Mouse (Mus musculus) forebrain, embryonic 16.5 days (tissue): ENCODE measurements around the gene Gm9780. TPM values are rescaled to one million over a fixed set of nuclear protein-coding genes. Genes with fewer than 3 reads are reported as not detected.
"Not testable (repeated sequence)": the region's sequence is repeated elsewhere in the genome, so short reads cannot be mapped to it uniquely, and the experiment has no call there.

Experiments used
- ATAC-seq: fragments of 200-750 bp; cut with Nextera tagmentation; 2 replicates; pipeline ENCODE4 v1.8.0; 2017; ENCODE audit warnings: mild to moderate bottlenecking, moderate library complexity
- H3K27ac ChIP-seq: fragments of 300-500 bp; sonication (generic); 2 replicates; pipeline ENCODE4 v1.5.1; 2014; ENCODE audit warnings: low read length, control low read depth
- H3K27me3 ChIP-seq: fragments of 300-500 bp; sonication (generic); replicated peaks from 2 replicates; pipeline ENCODE4 v1.6.1; 2014; ENCODE audit warnings: low read length; ENCODE audit not compliant: control insufficient read depth, insufficient read depth
- H3K36me3 ChIP-seq: fragments of 300-500 bp; sonication (generic); 2 replicates; pipeline ENCODE4 v1.6.1; 2014; ENCODE audit not compliant: control insufficient read depth, insufficient read depth
- H3K4me1 ChIP-seq: fragments of 300-500 bp; sonication (generic); replicated peaks from 2 replicates; pipeline ENCODE4 v1.6.1; 2014; ENCODE audit warnings: low read length; ENCODE audit not compliant: control insufficient read depth, insufficient read depth
- H3K4me2 ChIP-seq: fragments of 300-500 bp; sonication (generic); 2 replicates; pipeline ENCODE4 v1.6.1; 2014; ENCODE audit warnings: mild to moderate bottlenecking, low read length, control low read depth
- H3K4me3 ChIP-seq: fragments of 300-500 bp; sonication (generic); replicated peaks from 2 replicates; pipeline ENCODE4 v1.5.1; 2014; ENCODE audit warnings: mild to moderate bottlenecking, low read length, control low read depth
- H3K9ac ChIP-seq: fragments of 300-500 bp; sonication (generic); replicated peaks from 2 replicates; pipeline ENCODE4 v1.6.1; 2014; ENCODE audit warnings: low read depth, low read length, control low read depth
- H3K9me3 ChIP-seq: fragments of 300-500 bp; sonication (generic); 2 replicates; pipeline ENCODE4 v1.6.1; 2016; ENCODE audit warnings: low read length; ENCODE audit not compliant: control insufficient read depth
- WGBS: fragments of 180-500 bp; shearing (Covaris S2); extraction: QIAGEN DNeasy Blood & Tissue Kit; methylation state at CpG from one replicate; pipeline ENCODE4 v1.1.7; 2014; 5-methylcytosine and 5-hydroxymethylcytosine counted together
- polyA plus RNA-seq: library from polyadenylated mRNA; unstranded; fragments of >200 nt; fragmentation: Nextera tagmentation; extraction: Ambion mirVana; gene quantifications from 2 replicates; pipeline ENCODE4 v1.2.1, GENCODE M21; 2015

Gene Gm9780
- polyA plus RNA-seq, result 8.4 and 9.3 TPM in 2 replicates

DNA sequence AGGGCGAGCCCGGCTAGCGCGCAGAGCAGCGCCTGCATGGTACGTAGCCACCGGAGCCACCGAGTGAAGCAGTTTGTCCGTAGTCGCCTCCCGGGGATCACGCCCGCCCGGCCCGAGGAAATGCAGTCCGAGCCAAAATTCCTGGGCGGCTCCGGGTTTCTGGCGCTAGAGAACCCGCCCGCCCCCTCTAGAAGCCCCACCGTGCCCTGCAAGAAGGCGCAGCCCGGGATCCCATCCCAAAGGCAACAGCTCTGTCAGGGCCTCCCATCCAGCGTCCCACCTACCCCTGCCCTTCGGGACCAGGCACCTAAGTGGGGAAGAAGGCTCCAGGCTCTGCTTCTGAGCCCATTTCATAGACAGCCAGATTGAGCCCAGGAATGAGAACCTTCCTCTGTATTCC, at the start of gene Gm9780:
Gm9780 (minus strand) TSS at position 101 of the 400 bp plus-strand sequence.
- H3K4me1 ChIP-seq, H3K9ac ChIP-seq, H3K9me3 ChIP-seq, H3K27me3 ChIP-seq, H3K27ac ChIP-seq, H3K4me3 ChIP-seq, ATAC-seq, H3K4me2 ChIP-seq, H3K36me3 ChIP-seq: not testable (repeated sequence)
- no CpG with 5 or more reads among the region's 26 CpGs for WGBS

DNA sequence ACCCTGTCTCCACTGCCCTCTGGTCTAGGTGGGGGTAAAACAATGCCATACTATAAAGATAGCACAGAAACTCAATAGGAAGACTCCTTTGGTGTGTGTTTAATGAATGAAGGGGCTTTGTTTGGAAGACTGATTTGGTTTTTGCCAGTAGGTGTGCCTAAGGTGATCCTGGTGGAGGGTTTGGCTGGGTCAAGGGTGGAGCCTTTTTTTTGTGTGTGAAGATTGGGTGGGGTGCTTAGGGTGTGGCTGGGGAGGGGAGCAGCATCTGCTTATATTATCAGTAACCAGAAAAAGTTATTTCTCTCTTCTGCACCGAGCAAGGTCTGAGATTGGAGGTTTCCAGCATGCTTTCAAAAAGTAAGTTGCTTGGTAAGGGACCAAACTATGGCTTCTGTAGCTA, 39.5 kb upstream of the Gm9780 start, which contains the start of gene Cphx3:
Cphx3 (plus strand) TSS at position 301 of the 400 bp plus-strand sequence.
- WGBS, result no CpG with 5 or more reads among the region's 1 CpGs
- H3K9me3 ChIP-seq, H3K27ac ChIP-seq, H3K27me3 ChIP-seq, H3K4me1 ChIP-seq, ATAC-seq, H3K36me3 ChIP-seq, H3K4me2 ChIP-seq, H3K9ac ChIP-seq, H3K4me3 ChIP-seq: not testable (repeated sequence)

DNA sequence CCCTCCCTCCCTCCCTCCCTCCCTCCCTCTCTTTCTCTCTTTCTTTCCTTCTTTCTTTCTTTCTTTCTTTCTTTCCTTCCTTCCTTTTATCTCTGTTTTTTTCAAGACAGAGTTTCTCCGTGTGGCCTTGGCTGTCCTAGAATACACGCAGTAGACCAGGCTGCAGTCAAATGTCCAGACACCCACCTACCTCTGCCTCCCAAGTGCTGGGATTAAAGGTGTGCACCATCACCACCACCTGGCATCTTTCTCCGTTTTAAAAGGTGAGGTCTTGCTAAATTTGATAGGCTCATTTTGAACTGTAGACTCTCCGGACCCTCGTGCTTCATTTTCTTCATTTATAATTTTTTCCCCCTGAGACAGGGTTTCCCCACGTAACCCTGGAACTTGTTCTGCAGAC, 38.7 kb upstream of the Gm9780 start, which contains the start of gene Cphx2:
Cphx2 (plus strand) TSS at position 301 of the 400 bp plus-strand sequence.
- H3K9ac ChIP-seq, H3K27me3 ChIP-seq, H3K9me3 ChIP-seq, H3K4me1 ChIP-seq, H3K36me3 ChIP-seq, H3K4me2 ChIP-seq, H3K4me3 ChIP-seq, ATAC-seq, H3K27ac ChIP-seq: not testable (repeated sequence)
- WGBS, result no CpG with 5 or more reads among the region's 6 CpGs

DNA sequence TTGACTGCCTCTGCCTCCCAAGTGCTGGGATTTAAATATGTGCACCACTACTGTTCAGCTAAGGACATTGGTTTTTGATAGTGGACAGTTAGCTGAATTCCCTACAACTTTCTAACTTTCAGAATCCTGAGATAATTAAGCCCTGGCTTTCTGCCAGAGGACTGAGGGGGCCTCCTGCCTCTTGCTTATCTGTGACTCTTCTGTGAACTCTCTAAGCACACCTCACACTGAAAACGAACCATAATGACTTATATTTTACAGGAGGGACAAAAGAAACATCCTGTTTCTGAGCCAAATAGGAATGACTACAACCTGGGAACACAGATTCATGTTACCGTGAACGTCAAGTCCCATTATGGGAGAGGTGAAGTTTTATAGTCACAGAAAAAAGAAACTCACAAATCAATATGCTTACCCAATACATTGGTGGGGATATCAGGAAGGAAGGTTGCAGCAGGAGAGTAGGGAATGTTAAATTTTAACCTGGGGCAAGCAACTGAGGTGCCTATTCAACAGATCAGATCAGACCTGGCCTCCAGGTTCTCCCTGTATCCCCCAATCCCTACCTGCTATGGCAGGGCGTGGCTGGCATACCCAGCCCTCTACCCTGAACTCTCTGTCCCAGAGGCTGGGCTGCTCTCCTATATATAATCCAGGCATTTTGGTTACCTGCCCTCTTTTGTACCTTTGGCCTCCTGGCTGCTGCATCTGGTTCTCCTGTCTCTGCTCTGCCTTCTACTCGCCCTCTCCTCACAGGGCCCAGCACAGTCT, 34.3 kb upstream of the Gm9780 start:
- no CpG with 5 or more reads among the region's 5 CpGs for WGBS
- not testable (repeated sequence) for H3K4me2 ChIP-seq, H3K4me3 ChIP-seq

DNA sequence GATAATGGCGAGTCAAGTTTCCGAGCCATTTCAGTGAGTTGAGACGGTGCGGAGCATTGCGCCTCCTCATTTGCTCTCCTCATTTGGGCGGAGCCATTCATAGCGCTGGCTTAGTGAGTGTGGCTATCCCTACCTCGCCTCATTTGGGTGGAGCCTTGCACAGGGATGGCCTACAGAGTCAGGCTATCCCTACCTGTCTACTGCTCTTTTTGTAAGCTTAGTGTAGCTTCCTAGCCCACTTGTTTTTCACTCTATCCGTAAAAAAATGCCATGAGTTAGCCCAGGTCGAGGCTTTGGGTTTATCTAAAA, 24.8 kb upstream of the Gm9780 start, which contains the start of gene Tmem254c:
Tmem254c (minus strand) TSS at position 31 of the 309 bp plus-strand sequence.
- H3K4me2 ChIP-seq, H3K36me3 ChIP-seq, H3K4me1 ChIP-seq, H3K9me3 ChIP-seq, H3K4me3 ChIP-seq, H3K9ac ChIP-seq, H3K27me3 ChIP-seq, H3K27ac ChIP-seq: not testable (repeated sequence)
- ATAC-seq, result peak; percentile 92
- no CpG with 5 or more reads among the region's 10 CpGs for WGBS

More for the DNA sequence above, 34.3 kb upstream of the Gm9780 start:
- not testable (repeated sequence) for H3K9ac ChIP-seq, H3K36me3 ChIP-seq, H3K27me3 ChIP-seq, H3K27ac ChIP-seq, H3K9me3 ChIP-seq, ATAC-seq, H3K4me1 ChIP-seq

DNA sequence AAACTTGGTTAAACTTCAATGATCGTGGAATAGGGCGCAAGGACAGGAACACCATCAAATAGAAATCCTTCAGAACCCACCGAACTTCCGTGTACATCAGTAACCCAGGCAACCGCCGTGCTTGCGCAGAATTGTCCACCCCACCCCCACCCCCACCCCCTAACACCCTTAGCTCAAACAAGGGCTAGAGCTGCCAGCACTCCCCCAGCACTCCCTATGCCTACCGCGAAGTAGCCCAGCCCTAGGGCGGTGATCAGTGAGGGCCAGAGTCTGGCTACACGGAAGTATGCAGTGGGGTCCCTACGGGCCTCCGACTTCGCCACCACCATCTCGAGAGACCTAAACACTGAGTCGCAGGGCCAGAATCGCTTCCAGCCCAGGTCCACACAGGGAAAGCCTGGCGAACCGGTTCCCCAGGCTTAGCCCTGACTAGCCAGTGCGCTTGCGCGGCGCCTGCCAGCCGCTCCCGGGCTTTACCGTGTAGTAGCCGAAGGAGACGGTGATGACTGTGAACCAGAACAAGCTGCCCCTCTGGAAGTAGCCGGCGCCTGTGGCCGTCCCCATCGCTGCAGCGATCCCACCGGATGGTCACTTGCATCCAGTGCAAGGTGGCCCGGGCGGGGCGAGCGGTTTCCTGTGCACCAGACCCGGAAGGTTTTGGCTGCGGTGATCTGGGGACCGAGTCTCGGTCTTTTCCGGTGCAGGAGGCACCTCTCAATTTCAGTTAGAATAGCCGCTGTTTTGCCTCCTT, 24.2 kb upstream of the Gm9780 start:
- not testable (repeated sequence) for H3K36me3 ChIP-seq, H3K9ac ChIP-seq, H3K4me2 ChIP-seq, H3K9me3 ChIP-seq, H3K4me3 ChIP-seq, H3K4me1 ChIP-seq, H3K27me3 ChIP-seq, H3K27ac ChIP-seq
- ATAC-seq, result peak; percentile 93
- no CpG with 5 or more reads among the region's 44 CpGs for WGBS

DNA sequence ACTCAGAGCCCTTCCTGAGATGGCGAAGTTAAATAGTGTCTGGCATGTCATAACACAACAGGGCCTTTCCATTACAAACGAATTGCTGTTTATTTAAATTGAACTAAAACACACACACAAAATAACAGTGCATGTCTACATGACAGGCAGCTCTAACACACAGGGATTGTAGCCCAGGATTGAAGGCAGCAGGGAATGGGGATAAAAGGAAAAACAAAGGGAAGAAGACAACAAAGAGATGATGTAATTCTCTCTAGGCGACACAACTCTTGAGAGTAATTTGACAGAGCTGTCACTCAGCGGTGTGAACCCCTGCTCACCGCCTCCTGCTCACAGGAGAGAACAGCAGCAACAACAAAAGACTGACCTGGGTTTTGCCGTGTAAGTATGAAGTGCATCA, 16.9 kb upstream of the Gm9780 start:
- ATAC-seq, result peak; percentile 54
- not testable (repeated sequence) for H3K9ac ChIP-seq, H3K9me3 ChIP-seq, H3K27ac ChIP-seq, H3K36me3 ChIP-seq, H3K27me3 ChIP-seq, H3K4me2 ChIP-seq, H3K4me1 ChIP-seq, H3K4me3 ChIP-seq
- WGBS, result no CpG with 5 or more reads among the region's 6 CpGs

DNA sequence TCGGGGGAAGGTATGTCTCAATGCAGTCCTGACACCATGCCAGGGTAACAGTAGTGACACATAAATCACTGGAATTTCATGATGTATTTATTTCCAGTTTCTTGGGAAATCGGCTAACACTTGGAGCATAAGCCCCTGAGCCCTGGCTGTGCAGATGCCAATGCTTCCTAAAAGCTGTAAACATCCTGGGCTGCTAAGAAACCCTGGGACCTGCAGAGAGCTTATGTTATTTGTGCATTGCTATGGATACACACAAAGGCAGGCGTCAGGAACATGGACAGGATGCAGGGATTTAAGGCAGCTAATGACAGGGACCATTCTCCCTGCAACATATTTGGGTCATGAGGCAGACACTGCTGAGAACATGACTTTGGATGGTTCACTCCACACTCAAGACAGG, 15.7 kb upstream of the Gm9780 start:
- not testable (repeated sequence) for H3K36me3 ChIP-seq, H3K27ac ChIP-seq, H3K9ac ChIP-seq, H3K4me3 ChIP-seq, H3K4me2 ChIP-seq, H3K27me3 ChIP-seq, ATAC-seq, H3K4me1 ChIP-seq, H3K9me3 ChIP-seq
- no CpG with 5 or more reads among the region's 3 CpGs for WGBS

DNA sequence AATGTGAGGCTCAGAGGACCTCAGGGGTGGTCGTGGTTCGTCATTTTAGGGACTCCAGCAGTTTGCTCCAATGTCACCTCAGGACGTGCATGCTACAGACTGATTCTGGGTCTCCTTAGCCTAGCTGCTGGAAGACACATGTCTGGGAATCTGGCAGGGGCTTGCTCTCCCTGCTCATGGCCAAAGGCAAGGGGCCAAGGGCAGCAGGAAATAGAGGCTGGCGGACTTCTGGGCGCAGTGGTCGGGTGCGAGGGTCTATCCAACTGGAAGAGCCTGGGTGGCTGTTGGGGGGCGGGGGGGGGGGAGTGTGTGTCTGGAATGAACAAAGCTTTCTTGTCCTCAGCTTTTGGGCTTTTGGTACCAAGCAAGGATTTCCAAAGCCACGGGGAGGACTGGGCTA, 6.3 kb upstream of the Gm9780 start:
- H3K9ac ChIP-seq, H3K4me1 ChIP-seq, H3K27ac ChIP-seq, H3K4me3 ChIP-seq, H3K36me3 ChIP-seq, H3K4me2 ChIP-seq, ATAC-seq, H3K9me3 ChIP-seq, H3K27me3 ChIP-seq: not testable (repeated sequence)
- no CpG with 5 or more reads among the region's 9 CpGs for WGBS
